Mouse (Mus musculus) embryonic fibroblast, embryonic 13.5 days (primary cell): Measurements from ENCODE around the gene Gm45233.

Source experiments
- CTCF ChIP-seq: IDR thresholded peaks from 2 replicates; pipeline ENCODE4 v1.5.1; 2011; ENCODE audit warnings: mild to moderate bottlenecking, control low read depth, low read length, moderate library complexity, borderline replicate concordance; ENCODE audit not compliant: insufficient read depth
- POLR2A ChIP-seq: IDR thresholded peaks from 2 replicates; pipeline ENCODE4 v1.6.1; 2011; ENCODE audit warnings: low read depth, mild to moderate bottlenecking, control low read depth, low read length, moderate library complexity

GRCm38 (mm10) chr7:43482090-43482716 lies 38.3 kb downstream of the Gm45233 start:
- no peak for TF ChIP-seq CTCF
- TF ChIP-seq POLR2A = no peak
